Mouse (Mus musculus): ENCODE measurements around the gene Unc5c. TPM values are rescaled to one million over a fixed set of nuclear protein-coding genes. Genes with fewer than 3 reads are reported as not detected.

Gene Unc5c
- polyA plus RNA-seq (2014; fragmentation: Nextera tagmentation; extraction: Ambion mirVana): 38.6 and 39.3 TPM in 2 replicates

DNA sequence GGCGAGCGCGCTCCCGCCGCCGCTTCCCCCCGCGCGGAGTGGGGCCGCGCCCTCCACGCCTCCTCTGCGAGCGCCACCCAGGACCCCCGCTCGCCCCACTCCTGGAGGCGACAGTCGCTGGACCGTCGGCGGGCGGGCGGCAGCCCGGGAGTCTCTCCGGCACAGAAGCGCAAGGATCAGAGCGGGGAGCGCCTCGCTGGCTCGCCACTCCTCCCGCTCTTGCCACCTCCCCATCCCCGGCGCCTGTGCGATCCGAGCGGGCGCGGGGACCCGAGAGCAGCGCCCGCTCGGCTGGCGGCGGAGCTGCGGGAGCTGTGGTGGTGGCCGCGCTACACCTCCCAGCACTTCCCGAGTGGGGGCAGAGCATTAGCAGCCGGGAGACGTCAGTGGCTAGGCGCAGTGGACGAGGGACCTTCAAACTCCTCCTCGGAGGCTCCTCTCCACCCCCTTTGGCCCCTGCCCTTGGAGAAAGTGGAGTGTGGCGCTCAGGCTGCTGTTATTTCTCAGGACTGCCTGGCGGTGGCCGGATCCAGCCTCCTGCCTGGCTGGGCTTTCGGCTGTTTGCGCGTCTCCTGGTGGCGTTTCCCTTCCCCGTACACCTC lies at the start of gene Unc5c:
Gene Unc5c, plus strand, starts transcription at position 113 of the 602 bp plus-strand sequence.
- peak within 1 kb of the TSS; percentile 83 for H3K4me3 ChIP-seq (ENCODE audit: low read length)
- peak within 1 kb of the TSS; percentile 79 for H3K4me2 ChIP-seq (replicated peaks; ENCODE audit: low read depth, low read length)
- H3K9me3 ChIP-seq (ENCODE audit: control insufficient read depth, low read length): no peaks in the 10 kb centered on the region
- under 1% methylated on average over 53 of the region's 61 CpGs for WGBS
- H3K27ac ChIP-seq (ENCODE audit: low read depth, low read length): peak within 1 kb of the TSS; percentile 95
- H3K36me3 ChIP-seq (ENCODE audit: control insufficient read depth, insufficient read depth, low read length): no peaks in the 10 kb centered on the region
- H3K9ac ChIP-seq (ENCODE audit: low read depth, low read length): peak within 1 kb of the TSS; percentile 85
- H3K4me1 ChIP-seq (ENCODE audit: control insufficient read depth, insufficient read depth, low read length): peaks cover 6% of the 10 kb centered on the region; the same call in 1 of the 2 replicates
- 0 out of 2 replicates have a peak, but pooled peaks cover 5% of the 10 kb centered on the region for H3K27me3 ChIP-seq (ENCODE audit: control insufficient read depth, insufficient read depth, low read length)
- ATAC-seq (ENCODE audit: low FRiP score, low TSS enrichment): peak; percentile 93

DNA sequence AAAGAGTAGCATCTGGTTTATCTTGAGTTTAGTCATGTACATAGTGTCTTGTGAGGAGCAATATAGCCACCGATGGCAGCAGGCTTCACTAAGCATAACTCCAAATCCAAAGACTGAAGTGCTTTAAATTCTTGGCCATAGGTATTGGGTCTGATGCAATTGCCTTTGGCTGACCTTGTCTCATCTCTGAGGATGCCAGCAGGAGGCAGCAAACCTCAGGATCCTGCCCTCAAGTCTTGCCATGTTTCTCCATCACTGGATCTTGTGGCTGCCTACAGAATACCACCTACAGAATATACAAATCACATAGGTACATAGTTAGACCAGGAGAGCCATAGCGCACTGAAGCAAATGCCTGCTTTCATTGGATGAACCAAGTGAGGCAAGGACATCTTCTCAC lies 7.5 kb upstream of the Unc5c start:
- H3K4me1 ChIP-seq (ENCODE audit: control insufficient read depth, insufficient read depth, low read length): no peaks in the 10 kb centered on the region
- H3K36me3 ChIP-seq (ENCODE audit: control insufficient read depth, insufficient read depth, low read length): no peaks in the 10 kb centered on the region
- H3K9me3 ChIP-seq (ENCODE audit: control insufficient read depth, low read length): no peaks in the 10 kb centered on the region
- no peak overlapping the region for H3K4me3 ChIP-seq (ENCODE audit: low read length)
- H3K9ac ChIP-seq (ENCODE audit: low read depth, low read length): no peak overlapping the region
- 81% methylated on average over 2 of the region's 2 CpGs for WGBS
- H3K27ac ChIP-seq (ENCODE audit: low read depth, low read length): no peak overlapping the region
- 0 out of 2 replicates have a peak, but pooled peaks cover 4% of the 10 kb centered on the region for H3K27me3 ChIP-seq (ENCODE audit: control insufficient read depth, insufficient read depth, low read length)
- no peak overlapping the region for H3K4me2 ChIP-seq (replicated peaks; ENCODE audit: low read depth, low read length)
- no peak for ATAC-seq (ENCODE audit: low FRiP score, low TSS enrichment)

DNA sequence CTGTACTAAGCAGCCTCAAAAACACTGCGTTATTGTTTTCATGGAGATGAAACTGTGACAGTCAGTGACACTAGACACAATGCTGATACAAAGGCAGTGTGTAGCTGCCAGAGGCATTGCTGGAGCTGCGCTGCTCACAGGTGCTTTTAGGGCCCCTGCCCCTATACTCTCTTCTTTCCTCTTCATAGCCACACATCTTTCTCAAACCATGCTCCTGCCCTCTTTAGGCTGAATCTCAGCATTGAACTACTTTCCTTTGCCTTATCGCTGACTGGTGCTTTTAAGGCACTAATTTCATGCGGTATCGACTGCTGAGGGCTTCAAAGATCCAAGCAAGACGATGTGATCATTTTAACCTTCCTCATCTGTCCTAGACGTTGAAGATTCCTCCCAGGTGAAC lies 2.5 kb upstream of the Unc5c start:
- no peak for ATAC-seq (ENCODE audit: low FRiP score, low TSS enrichment)
- Histone ChIP-seq H3K4me2 (replicated peaks; ENCODE audit: low read depth, low read length) (no peak overlapping the region), H3K4me3 (ENCODE audit: low read length) (no peak overlapping the region), H3K36me3 (ENCODE audit: control insufficient read depth, insufficient read depth, low read length) (no peaks in the 10 kb centered on the region), H3K27me3 (ENCODE audit: control insufficient read depth, insufficient read depth, low read length) (0 out of 2 replicates have a peak, but pooled peaks cover 5% of the 10 kb centered on the region), H3K9me3 (ENCODE audit: control insufficient read depth, low read length) (no peaks in the 10 kb centered on the region), H3K27ac (ENCODE audit: low read depth, low read length) (no peak overlapping the region), H3K9ac (ENCODE audit: low read depth, low read length) (no peak overlapping the region), H3K4me1 (ENCODE audit: control insufficient read depth, insufficient read depth, low read length) (peaks cover 5% of the 10 kb centered on the region; the same call in 1 of the 2 replicates)
- WGBS: 67% methylated on average over 7 of the region's 7 CpGs

DNA sequence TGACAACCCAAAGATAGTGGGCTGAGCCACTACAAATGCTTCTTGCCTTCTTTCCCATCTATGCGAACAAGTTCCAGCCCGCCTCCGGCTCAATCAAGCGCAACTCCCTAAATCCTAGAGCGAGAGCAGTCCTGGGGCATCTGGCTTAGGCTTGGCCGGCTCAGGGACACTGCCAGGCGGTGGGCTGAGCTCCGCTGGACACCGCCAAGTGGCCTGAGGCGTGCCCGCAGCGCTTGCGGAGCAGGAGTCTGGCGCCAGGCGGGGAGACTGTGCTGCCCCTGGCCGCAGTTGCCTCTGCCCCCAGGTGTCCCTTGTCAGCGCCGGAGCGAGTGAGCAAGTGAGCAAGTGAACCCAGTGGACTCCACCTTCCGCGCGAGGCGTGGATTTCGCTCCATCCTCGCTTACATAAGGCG lies 319 bp upstream of the Unc5c start:
- under 1% methylated on average over 23 of the region's 26 CpGs for WGBS
- ATAC-seq (ENCODE audit: low FRiP score, low TSS enrichment): peak; percentile 87
- Histone ChIP-seq H3K27me3 (ENCODE audit: control insufficient read depth, insufficient read depth, low read length) (0 out of 2 replicates have a peak, but pooled peaks cover 5% of the 10 kb centered on the region), H3K4me1 (ENCODE audit: control insufficient read depth, insufficient read depth, low read length) (peaks cover 6% of the 10 kb centered on the region; the same call in 1 of the 2 replicates), H3K9ac (ENCODE audit: low read depth, low read length) (peak overlapping the region; percentile 85), H3K36me3 (ENCODE audit: control insufficient read depth, insufficient read depth, low read length) (no peaks in the 10 kb centered on the region), H3K27ac (ENCODE audit: low read depth, low read length) (peak overlapping the region; percentile 95), H3K4me3 (ENCODE audit: low read length) (peak overlapping the region; percentile 83), H3K4me2 (replicated peaks; ENCODE audit: low read depth, low read length) (peak overlapping the region; percentile 79), H3K9me3 (ENCODE audit: control insufficient read depth, low read length) (no peaks in the 10 kb centered on the region)

DNA sequence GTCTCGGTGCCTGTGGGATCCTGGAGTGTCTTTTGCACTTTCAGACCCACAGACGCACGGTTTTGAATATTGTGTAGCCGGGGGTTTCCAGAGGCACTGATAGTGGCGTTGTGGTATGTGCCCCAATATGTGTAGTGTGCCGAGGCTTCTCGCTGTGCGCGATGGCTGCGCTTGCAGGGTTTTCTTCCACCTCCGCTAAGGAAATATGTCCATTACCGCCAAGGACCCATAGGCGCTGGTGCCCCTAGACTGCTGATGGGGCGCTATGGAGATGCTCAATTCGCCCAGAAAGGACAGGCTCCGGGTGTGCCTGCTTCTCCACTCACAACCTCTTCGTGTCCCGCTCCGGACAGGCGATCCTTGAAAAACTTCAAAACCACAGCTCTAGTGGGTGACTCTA lies 1.0 kb downstream of the Unc5c start:
- H3K9ac ChIP-seq (ENCODE audit: low read depth, low read length): peak overlapping the region; percentile 85
- peak overlapping the region; percentile 79 for H3K4me2 ChIP-seq (replicated peaks; ENCODE audit: low read depth, low read length)
- 1% methylated on average over 20 of the region's 20 CpGs for WGBS
- no peaks in the 10 kb centered on the region for H3K36me3 ChIP-seq (ENCODE audit: control insufficient read depth, insufficient read depth, low read length)
- no peak for ATAC-seq (ENCODE audit: low FRiP score, low TSS enrichment)
- peaks cover 6% of the 10 kb centered on the region; the same call in 1 of the 2 replicates for H3K4me1 ChIP-seq (ENCODE audit: control insufficient read depth, insufficient read depth, low read length)
- peak overlapping the region; percentile 95 for H3K27ac ChIP-seq (ENCODE audit: low read depth, low read length)
- H3K27me3 ChIP-seq (ENCODE audit: control insufficient read depth, insufficient read depth, low read length): 0 out of 2 replicates have a peak, but pooled peaks cover 5% of the 10 kb centered on the region
- peak overlapping the region; percentile 83 for H3K4me3 ChIP-seq (ENCODE audit: low read length)
- no peaks in the 10 kb centered on the region for H3K9me3 ChIP-seq (ENCODE audit: control insufficient read depth, low read length)

DNA sequence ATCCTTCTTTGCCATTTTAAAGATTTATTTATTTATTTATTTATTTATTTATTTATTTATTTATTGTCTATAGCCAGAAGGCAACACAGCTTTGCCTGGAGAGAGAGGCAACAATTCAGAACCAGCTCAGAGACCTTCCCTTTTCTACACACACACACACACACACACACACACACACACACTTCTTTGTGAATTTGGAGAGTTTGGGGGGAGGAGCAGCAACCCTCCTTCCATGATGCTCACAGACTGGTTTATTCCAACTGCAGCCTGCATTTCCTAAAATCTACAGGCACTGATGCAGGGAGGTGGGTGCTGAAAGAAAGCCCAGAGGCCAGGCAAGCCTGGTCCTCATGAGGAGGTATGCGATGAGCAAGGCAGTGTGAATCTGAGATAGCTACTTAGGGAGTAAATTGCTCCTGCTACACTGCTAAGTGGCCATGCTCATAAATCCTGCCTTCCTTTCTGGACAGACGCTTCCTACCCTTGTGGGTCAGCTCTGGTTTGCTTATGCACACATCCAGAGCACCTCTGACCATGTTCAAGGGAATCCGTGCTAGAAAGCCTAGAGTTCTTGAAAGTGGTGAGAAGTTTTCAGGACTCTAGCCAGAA lies 1.8 kb downstream of the Unc5c start:
- Histone ChIP-seq H3K9me3 (ENCODE audit: control insufficient read depth, low read length) (no peaks in the 10 kb centered on the region), H3K4me3 (ENCODE audit: low read length) (peak overlapping the region; percentile 83), H3K27ac (ENCODE audit: low read depth, low read length) (peak overlapping the region; percentile 95), H3K9ac (ENCODE audit: low read depth, low read length) (peak overlapping the region; percentile 85), H3K36me3 (ENCODE audit: control insufficient read depth, insufficient read depth, low read length) (no peaks in the 10 kb centered on the region), H3K27me3 (ENCODE audit: control insufficient read depth, insufficient read depth, low read length) (0 out of 2 replicates have a peak, but pooled peaks cover 5% of the 10 kb centered on the region), H3K4me2 (replicated peaks; ENCODE audit: low read depth, low read length) (peak overlapping the region; percentile 79), H3K4me1 (ENCODE audit: control insufficient read depth, insufficient read depth, low read length) (peaks cover 6% of the 10 kb centered on the region; the same call in 1 of the 2 replicates)
- WGBS: 3% methylated on average over 3 of the region's 3 CpGs
- no peak for ATAC-seq (ENCODE audit: low FRiP score, low TSS enrichment)

DNA sequence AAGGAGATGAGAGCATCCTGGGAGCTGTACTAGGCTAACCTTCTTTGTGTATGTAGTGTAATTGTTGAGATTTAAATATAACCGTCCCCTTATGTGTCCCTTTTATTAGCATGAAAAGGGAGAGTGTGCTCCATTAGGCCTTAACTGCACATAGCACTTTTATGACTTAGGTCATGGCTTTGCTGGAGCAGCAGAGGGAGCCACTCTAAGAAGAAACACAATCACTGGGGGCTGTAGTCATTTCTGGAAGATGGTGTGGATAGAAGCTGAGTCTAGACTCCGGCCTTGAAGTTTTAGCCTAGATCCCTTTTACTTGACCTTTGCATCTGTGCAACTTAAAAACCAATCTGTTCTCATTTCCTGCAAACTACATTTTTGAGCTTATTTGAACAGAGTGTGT lies 4.3 kb downstream of the Unc5c start:
- ATAC-seq (ENCODE audit: low FRiP score, low TSS enrichment): no peak
- 22% methylated on average over 2 of the region's 2 CpGs for WGBS
- H3K36me3 ChIP-seq (ENCODE audit: control insufficient read depth, insufficient read depth, low read length): no peaks in the 10 kb centered on the region
- no peaks in the 10 kb centered on the region for H3K27me3 ChIP-seq (ENCODE audit: control insufficient read depth, insufficient read depth, low read length)
- H3K4me3 ChIP-seq (ENCODE audit: low read length): peak overlapping the region; percentile 1; the same call in 1 of the 2 replicates
- H3K4me1 ChIP-seq (ENCODE audit: control insufficient read depth, insufficient read depth, low read length): peaks cover 10% of the 10 kb centered on the region
- H3K9ac ChIP-seq (ENCODE audit: low read depth, low read length): no peak overlapping the region
- H3K27ac ChIP-seq (ENCODE audit: low read depth, low read length): no peak overlapping the region
- peak overlapping the region; percentile 79 for H3K4me2 ChIP-seq (replicated peaks; ENCODE audit: low read depth, low read length)
- no peaks in the 10 kb centered on the region for H3K9me3 ChIP-seq (ENCODE audit: control insufficient read depth, low read length)

DNA sequence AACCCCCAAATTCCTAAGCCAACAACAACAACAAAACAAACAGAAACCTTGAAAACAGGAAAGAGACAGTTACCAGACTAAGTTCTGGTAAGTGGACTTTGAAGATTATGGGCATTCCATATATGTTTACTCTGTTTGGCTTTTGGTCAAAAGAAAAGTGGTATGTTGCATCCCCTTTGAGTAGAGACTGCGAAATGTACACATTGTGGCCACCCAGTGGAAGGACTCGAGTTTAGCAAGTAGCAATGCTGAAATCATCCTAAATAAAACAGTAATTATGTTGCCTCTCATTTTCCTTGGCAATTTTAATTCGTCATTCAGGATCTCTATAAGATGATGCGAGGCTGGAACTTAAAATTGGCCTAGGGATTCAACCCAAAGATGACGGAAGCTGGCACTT lies 8.2 kb downstream of the Unc5c start:
- Histone ChIP-seq H3K36me3 (ENCODE audit: control insufficient read depth, insufficient read depth, low read length) (no peaks in the 10 kb centered on the region), H3K9me3 (ENCODE audit: control insufficient read depth, low read length) (no peaks in the 10 kb centered on the region), H3K4me2 (replicated peaks; ENCODE audit: low read depth, low read length) (no peak overlapping the region), H3K9ac (ENCODE audit: low read depth, low read length) (no peak overlapping the region), H3K4me3 (ENCODE audit: low read length) (no peak overlapping the region), H3K27me3 (ENCODE audit: control insufficient read depth, insufficient read depth, low read length) (no peaks in the 10 kb centered on the region), H3K4me1 (ENCODE audit: control insufficient read depth, insufficient read depth, low read length) (peaks cover 18% of the 10 kb centered on the region), H3K27ac (ENCODE audit: low read depth, low read length) (no peak overlapping the region)
- WGBS: 80% methylated on average over 5 of the region's 5 CpGs
- ATAC-seq (ENCODE audit: low FRiP score, low TSS enrichment): no peak

DNA sequence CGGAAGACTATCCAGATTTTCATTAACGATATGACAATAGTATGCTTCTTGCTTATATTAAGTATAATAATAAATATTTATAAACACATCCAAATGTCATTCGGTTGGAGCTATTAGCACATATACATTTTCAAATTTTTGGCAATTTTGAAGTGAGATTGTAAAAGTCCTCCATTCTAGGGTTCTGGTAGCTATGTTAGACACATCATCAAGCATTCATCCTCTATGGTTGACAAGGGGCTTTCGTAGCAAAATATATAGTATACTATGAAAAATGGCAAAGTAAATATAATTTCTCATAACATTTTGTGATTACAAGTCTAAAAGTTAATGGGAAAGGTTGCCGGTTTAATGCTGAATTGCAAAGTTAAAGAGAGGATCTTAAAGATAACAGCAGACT lies 10.4 kb downstream of the Unc5c start:
- peaks cover 23% of the 10 kb centered on the region for H3K4me1 ChIP-seq (ENCODE audit: control insufficient read depth, insufficient read depth, low read length)
- H3K9ac ChIP-seq (ENCODE audit: low read depth, low read length): no peak overlapping the region
- no peak overlapping the region for H3K4me2 ChIP-seq (replicated peaks; ENCODE audit: low read depth, low read length)
- H3K36me3 ChIP-seq (ENCODE audit: control insufficient read depth, insufficient read depth, low read length): no peaks in the 10 kb centered on the region
- H3K27me3 ChIP-seq (ENCODE audit: control insufficient read depth, insufficient read depth, low read length): no peaks in the 10 kb centered on the region
- peak overlapping the region; percentile 48; the same call in 1 of the 2 replicates for H3K27ac ChIP-seq (ENCODE audit: low read depth, low read length)
- H3K9me3 ChIP-seq (ENCODE audit: control insufficient read depth, low read length): no peaks in the 10 kb centered on the region
- 68% methylated on average over 5 of the region's 5 CpGs for WGBS
- no peak overlapping the region for H3K4me3 ChIP-seq (ENCODE audit: low read length)
- ATAC-seq (ENCODE audit: low FRiP score, low TSS enrichment): no peak

Data from kidney, embryonic 14.5 days (tissue).